Mouse (Mus musculus): Measurements from ENCODE around the gene Fem1b. TPM values are rescaled to one million over a fixed set of nuclear protein-coding genes. Genes with fewer than 3 reads are reported as not detected.

Fem1b gene
- total RNA-seq, 1 experiment from 2014 or later, result 41.2 TPM

- DNase-seq, result no peak
These were observed 33.0 kb downstream of the Fem1b start for GRCm38 (mm10) chr9:62778721-62779120.

GRCm38 (mm10) chr9:62777461-62777860 is 34.3 kb downstream of the Fem1b start:
- peak; percentile 64 for DNase-seq

GRCm38 (mm10) chr9:62775464-62775863 is 36.3 kb downstream of the Fem1b start:
- DNase-seq, result no peak

- no peak for DNase-seq
These were observed 39.0 kb downstream of the Fem1b start for GRCm38 (mm10) chr9:62772746-62773145.

- no peak for DNase-seq
These were observed 43.4 kb downstream of the Fem1b start for GRCm38 (mm10) chr9:62768361-62768760.

GRCm38 (mm10) chr9:62767464-62767863 is 44.3 kb downstream of the Fem1b start:
- DNase-seq, result no peak

- no peak for DNase-seq
These were observed 46.4 kb downstream of the Fem1b start for GRCm38 (mm10) chr9:62765346-62765745.

GRCm38 (mm10) chr9:62763478-62763877 is 48.3 kb downstream of the Fem1b start:
- DNase-seq, result no peak

GRCm38 (mm10) chr9:62759601-62760000 is 52.1 kb downstream of the Fem1b start:
- no peak for DNase-seq

- DNase-seq, result no peak
These were observed 53.4 kb downstream of the Fem1b start for GRCm38 (mm10) chr9:62758288-62758687.

- DNase-seq, result no peak
These were observed 61.4 kb downstream of the Fem1b start for GRCm38 (mm10) chr9:62750381-62750780.

GRCm38 (mm10) chr9:62749666-62750065 is 62.1 kb downstream of the Fem1b start:
- no peak for DNase-seq

GRCm38 (mm10) chr9:62746646-62747045 is 65.1 kb downstream of the Fem1b start:
- no peak for DNase-seq

- DNase-seq, result peak; percentile 49
These were observed 67.0 kb downstream of the Fem1b start for GRCm38 (mm10) chr9:62744558-62745275.

Other genes with a start within 250 kb of the Fem1b start
- 1.1 and 1.5 TPM in 2 replicates for gene Itga11, start 134.1 kb downstream of the Fem1b start, total RNA-seq (2021)
- 19.3 and 22.9 TPM in 2 replicates for gene Cln6, start 26.9 kb upstream of the Fem1b start, total RNA-seq (2021)
- 6.2 and 8.3 TPM in 2 replicates for gene Calml4, start 46.1 kb upstream of the Fem1b start, total RNA-seq (2021)
- gene Pias1, start 176.0 kb upstream of the Fem1b start, total RNA-seq (2021), result 34.3 and 42.2 TPM in 2 replicates